Mouse (Mus musculus): ENCODE data around the gene Tob1.

DNA sequence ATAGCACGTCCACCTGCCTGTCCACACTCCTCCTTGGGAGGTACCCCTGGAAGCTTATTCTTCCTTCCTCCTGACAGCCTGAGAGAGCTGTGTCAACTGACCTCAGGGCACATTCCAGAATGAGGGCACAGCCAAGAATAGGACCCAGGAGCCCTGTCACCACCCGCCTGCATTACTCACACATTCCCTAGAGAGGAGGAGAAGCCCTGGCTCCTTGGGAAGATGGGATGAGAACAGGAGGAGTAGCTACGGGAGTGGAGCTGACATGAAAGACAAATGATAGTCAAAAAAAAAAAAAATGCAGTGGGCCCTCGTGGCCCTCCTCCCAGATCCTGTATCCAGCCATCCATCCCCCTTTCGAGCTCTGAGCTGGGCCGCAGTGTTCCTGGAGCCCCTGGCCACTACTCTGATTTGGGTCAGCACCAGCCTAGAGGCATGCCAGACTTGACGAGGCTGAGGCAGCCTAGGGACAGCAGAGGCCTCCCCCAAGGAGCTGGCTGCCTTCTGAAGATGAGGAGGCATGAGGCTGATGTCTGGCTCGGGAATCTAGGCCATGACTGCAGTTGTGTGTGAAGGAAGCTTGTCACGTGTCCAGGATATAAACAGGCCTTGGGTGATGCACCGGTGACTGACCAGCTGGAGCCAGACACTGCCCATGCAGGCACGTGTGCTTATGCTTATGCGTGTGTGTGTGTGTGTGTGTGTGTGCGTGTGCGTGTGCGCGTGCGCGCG, 20.7 kb downstream of the Tob1 start:
- TF ChIP-seq CTCF (IDR thresholded peaks at IDR 0.05; ENCODE audit: low read depth) (no peak), EP300 (IDR thresholded peaks at IDR 0.05; ENCODE audit: low read depth) (no peak)
